Mouse (Mus musculus) megakaryocyte, embryonic 14.5 days (primary cell): ENCODE measurements around the gene Atp2b2. TPM values are rescaled to one million over a fixed set of nuclear protein-coding genes. Genes with fewer than 3 reads are reported as not detected.

Experiments
- H3K27me3 ChIP-seq: replicated peaks from 2 replicates; pipeline ENCODE3; 2012; ENCODE audit warnings: inconsistent platforms
- H3K36me3 ChIP-seq: replicated peaks from 2 replicates; pipeline ENCODE3; 2012; ENCODE audit warnings: low read length, inconsistent platforms, mixed read lengths
- H3K4me1 ChIP-seq: 2 replicates; pipeline ENCODE4 v1.6.1; 2012; ENCODE audit warnings: inconsistent platforms
- H3K4me3 ChIP-seq: replicated peaks from 2 replicates; pipeline ENCODE3; 2012; ENCODE audit warnings: moderate library complexity, mild to moderate bottlenecking, inconsistent platforms
- H3K9me3 ChIP-seq: 2 replicates; pipeline ENCODE4 v1.6.1; 2012; ENCODE audit warnings: inconsistent platforms
- FLI1 ChIP-seq: IDR thresholded peaks from 2 replicates; pipeline ENCODE4 v1.6.1; 2012; ENCODE audit warnings: low read length, inconsistent platforms, mixed read lengths
- GATA1 ChIP-seq: IDR thresholded peaks from 3 replicates; pipeline ENCODE4 v1.6.1; 2012; ENCODE audit warnings: mixed read lengths, low read length, inconsistent platforms, borderline replicate concordance
- polyA plus RNA-seq: library from polyadenylated mRNA; stranded (reverse); fragments of >175 nt; gene quantifications from 2 replicates; pipeline ENCODE4 v1.2.3, GENCODE M21; 2012; ENCODE audit warnings: low replicate concordance; ENCODE audit not compliant: insufficient read depth

The Atp2b2 gene
- polyA plus RNA-seq, 1 experiment = not detected

- peaks cover 16% of the 10 kb centered on the region for H3K9me3 ChIP-seq
- H3K27me3 ChIP-seq = peaks cover 23% of the 10 kb centered on the region
- TF ChIP-seq GATA1 = no peak
- no peaks in the 10 kb centered on the region for H3K36me3 ChIP-seq
- peaks cover 4% of the 10 kb centered on the region for H3K4me1 ChIP-seq
- H3K4me3 ChIP-seq = no peak overlapping the region
Observed at GRCm38 (mm10) chr6:113806241-113806640, 236.2 kb downstream of the Atp2b2 start.

- Histone ChIP-seq H3K4me1 (peaks cover 7% of the 10 kb centered on the region), H3K9me3 (peaks cover 16% of the 10 kb centered on the region), H3K27me3 (peaks cover 15% of the 10 kb centered on the region), H3K36me3 (no peaks in the 10 kb centered on the region), H3K4me3 (no peak overlapping the region)
- TF ChIP-seq GATA1 (no peak), FLI1 (no peak)
Observed at GRCm38 (mm10) chr6:113801233-113801632, 241.2 kb downstream of the Atp2b2 start.

GRCm38 (mm10) chr6:113799915-113800314 lies 242.5 kb downstream of the Atp2b2 start:
- Histone ChIP-seq H3K27me3 (peaks cover 26% of the 10 kb centered on the region), H3K36me3 (no peaks in the 10 kb centered on the region), H3K4me3 (no peak overlapping the region), H3K4me1 (peaks cover 7% of the 10 kb centered on the region), H3K9me3 (peaks cover 7% of the 10 kb centered on the region)
- TF ChIP-seq GATA1 (no peak), FLI1 (no peak)

- TF ChIP-seq FLI1 (no peak), GATA1 (no peak)
- peaks cover 31% of the 10 kb centered on the region for H3K27me3 ChIP-seq
- H3K4me3 ChIP-seq = no peak overlapping the region
- H3K36me3 ChIP-seq = no peaks in the 10 kb centered on the region
- H3K4me1 ChIP-seq = peaks cover 7% of the 10 kb centered on the region
- peaks cover 1% of the 10 kb centered on the region; the same call in 1 of the 2 replicates for H3K9me3 ChIP-seq
Observed at GRCm38 (mm10) chr6:113799349-113799748, 243.1 kb downstream of the Atp2b2 start.

GRCm38 (mm10) chr6:113798921-113799320 lies 243.5 kb downstream of the Atp2b2 start:
- TF ChIP-seq FLI1 (no peak), GATA1 (no peak)
- H3K4me3 ChIP-seq = no peak overlapping the region
- no peaks in the 10 kb centered on the region for H3K9me3 ChIP-seq
- H3K36me3 ChIP-seq = no peaks in the 10 kb centered on the region
- peaks cover 33% of the 10 kb centered on the region for H3K27me3 ChIP-seq
- peaks cover 7% of the 10 kb centered on the region for H3K4me1 ChIP-seq

GRCm38 (mm10) chr6:113795241-113795702 lies 247.1 kb downstream of the Atp2b2 start:
- Histone ChIP-seq H3K36me3 (no peaks in the 10 kb centered on the region), H3K9me3 (no peaks in the 10 kb centered on the region), H3K4me3 (no peak overlapping the region), H3K4me1 (no peaks in the 10 kb centered on the region), H3K27me3 (peaks cover 47% of the 10 kb centered on the region)
- no peak for TF ChIP-seq GATA1
- TF ChIP-seq FLI1 = no peak

- Histone ChIP-seq H3K4me1 (no peaks in the 10 kb centered on the region), H3K27me3 (peaks cover 58% of the 10 kb centered on the region), H3K9me3 (no peaks in the 10 kb centered on the region), H3K4me3 (no peak overlapping the region), H3K36me3 (no peaks in the 10 kb centered on the region)
- TF ChIP-seq GATA1 (no peak), FLI1 (no peak)
Observed at GRCm38 (mm10) chr6:113792368-113792767, 250.0 kb downstream of the Atp2b2 start.

- no peaks in the 10 kb centered on the region for H3K36me3 ChIP-seq
- TF ChIP-seq FLI1 = no peak
- no peak for TF ChIP-seq GATA1
- no peaks in the 10 kb centered on the region for H3K9me3 ChIP-seq
- peaks cover 60% of the 10 kb centered on the region for H3K27me3 ChIP-seq
- no peak overlapping the region for H3K4me3 ChIP-seq
- H3K4me1 ChIP-seq = no peaks in the 10 kb centered on the region
Observed at GRCm38 (mm10) chr6:113791012-113791411, 251.4 kb downstream of the Atp2b2 start.

- Histone ChIP-seq H3K4me1 (0 out of 2 replicates have a peak, but pooled peaks cover 3% of the 10 kb centered on the region), H3K9me3 (peaks cover 5% of the 10 kb centered on the region; the same call in 1 of the 2 replicates), H3K27me3 (peaks cover 54% of the 10 kb centered on the region), H3K36me3 (no peaks in the 10 kb centered on the region), H3K4me3 (no peak overlapping the region)
- no peak for TF ChIP-seq GATA1
- TF ChIP-seq FLI1 = no peak
Observed at GRCm38 (mm10) chr6:113787459-113787968, 254.9 kb downstream of the Atp2b2 start.

GRCm38 (mm10) chr6:113785658-113786057 lies 256.8 kb downstream of the Atp2b2 start:
- H3K27me3 ChIP-seq = peaks cover 61% of the 10 kb centered on the region

More at GRCm38 (mm10) chr6:113785658-113786057, 256.8 kb downstream of the Atp2b2 start:
- Histone ChIP-seq H3K4me1 (peaks cover 3% of the 10 kb centered on the region; the same call in 1 of the 2 replicates), H3K9me3 (peaks cover 5% of the 10 kb centered on the region; the same call in 1 of the 2 replicates), H3K36me3 (no peaks in the 10 kb centered on the region), H3K4me3 (no peak overlapping the region)
- TF ChIP-seq GATA1 (no peak), FLI1 (no peak)
